Mouse (Mus musculus) liver, adult 2 months (tissue): ENCODE results near the gene Nat8f5. TPM values are rescaled to one million over a fixed set of nuclear protein-coding genes. Genes with fewer than 3 reads are reported as not detected.

Source experiments
- DNase-seq: peaks from one replicate; pipeline ENCODE4 v3.0.0-alpha.2; 2011; ENCODE audit warnings: low read depth, low spot score; ENCODE audit errors: extremely low read depth
- H3K27ac ChIP-seq: fragments of 200-500 bp; replicated peaks from 2 replicates; pipeline ENCODE4 v1.5.1; 2012; ENCODE audit warnings: low read depth, mild to moderate bottlenecking, control low read depth, inconsistent platforms, low read length; ENCODE audit not compliant: insufficient read depth
- H3K27me3 ChIP-seq: fragments of 200-500 bp; 2 replicates; pipeline ENCODE4 v1.6.1; 2012; ENCODE audit warnings: mild to moderate bottlenecking, moderate library complexity, low read length, inconsistent platforms; ENCODE audit not compliant: control insufficient read depth, insufficient read depth
- H3K36me3 ChIP-seq: fragments of 200-500 bp; 2 replicates; pipeline ENCODE4 v1.6.1; 2012; ENCODE audit warnings: low read length, inconsistent platforms; ENCODE audit not compliant: control insufficient read depth, insufficient read depth
- H3K4me1 ChIP-seq: fragments of 200-500 bp; 2 replicates; pipeline ENCODE4 v1.6.1; 2011; ENCODE audit warnings: low read length; ENCODE audit not compliant: control insufficient read depth, insufficient read depth
- H3K4me3 ChIP-seq: fragments of 200-500 bp; 2 replicates; pipeline ENCODE4 v1.5.1; 2011; ENCODE audit warnings: low read depth, mild to moderate bottlenecking, control low read depth, low read length, moderate library complexity; ENCODE audit not compliant: insufficient read depth
- H3K79me2 ChIP-seq: fragments of 200-500 bp; 2 replicates; pipeline ENCODE4 v1.6.1; 2012; ENCODE audit warnings: inconsistent platforms, mild to moderate bottlenecking, low read length, moderate library complexity; ENCODE audit not compliant: control insufficient read depth, insufficient read depth
- H3K9ac ChIP-seq: fragments of 200-500 bp; 2 replicates; pipeline ENCODE4 v1.6.1; 2012; ENCODE audit warnings: low read depth, mild to moderate bottlenecking, control low read depth, inconsistent platforms, low read length
- CTCF ChIP-seq: fragments of 200-500 bp; IDR thresholded peaks from 2 replicates; pipeline ENCODE4 v1.5.1; 2011; ENCODE audit warnings: low read depth, low read length, control low read depth
- POLR2A ChIP-seq: fragments of 200-500 bp; IDR thresholded peaks from 2 replicates; pipeline ENCODE4 v1.6.1; 2011; ENCODE audit warnings: low read length, control low read depth; ENCODE audit not compliant: insufficient read depth; ENCODE audit errors: extremely low read depth
- WGBS: fragments of 180-500 bp; shearing (Covaris S2); methylation state at CpG from one replicate; pipeline ENCODE4 v1.1.7; 2018; 5-methylcytosine and 5-hydroxymethylcytosine counted together
- polyA plus RNA-seq: library from polyadenylated mRNA; depleted of rRNA; stranded (reverse); fragments of >200 nt; gene quantifications from 2 replicates; pipeline ENCODE4 v1.2.3, GENCODE M21; 2012
- total RNA-seq: library from RNA; depleted of rRNA; stranded (reverse); fragments of >200 nt; gene quantifications from 2 replicates; pipeline ENCODE4 v1.2.3, GENCODE M21; 2014

The Nat8f5 gene
- total and polyA plus RNA-seq, 2 experiments, result 0.18 to 0.53 TPM

- Histone ChIP-seq H3K79me2 (no peaks in the 10 kb centered on the region), H3K4me3 (no peak within 1 kb of the TSS; the same call in 1 of the 2 replicates), H3K27me3 (no peaks in the 10 kb centered on the region), H3K27ac (0 out of 2 replicates have a peak within 1 kb of the TSS, but pooled peaks have one; percentile 22), H3K36me3 (no peaks in the 10 kb centered on the region), H3K4me1 (peaks cover 4% of the 10 kb centered on the region), H3K9ac (no peak within 1 kb of the TSS; the same call in 1 of the 2 replicates)
- 56% methylated on average over 7 of the region's 7 CpGs for WGBS
- DNase-seq, result peak; percentile 84
- TF ChIP-seq CTCF (no peak), POLR2A (no peak)
Observed at GRCm38 (mm10) chr6:85831796-85832321, 11.1 kb upstream of the Nat8f5 start, which contains the start of gene Nat8. Gene Nat8 (minus strand): TSS chr6:85832082.

GRCm38 (mm10) chr6:85829462-85829861, 8.7 kb upstream of the Nat8f5 start:
- no peak for DNase-seq
- Histone ChIP-seq H3K9ac (no peak overlapping the region), H3K27ac (no peak overlapping the region), H3K36me3 (no peaks in the 10 kb centered on the region), H3K4me3 (no peak overlapping the region), H3K79me2 (no peaks in the 10 kb centered on the region), H3K27me3 (no peaks in the 10 kb centered on the region), H3K4me1 (peaks cover 6% of the 10 kb centered on the region)
- no peak for TF ChIP-seq POLR2A
- TF ChIP-seq CTCF, result no peak
- 82% methylated on average over 1 of the region's 1 CpGs for WGBS

- Histone ChIP-seq H3K36me3 (no peaks in the 10 kb centered on the region), H3K27ac (no peak overlapping the region), H3K4me3 (no peak overlapping the region), H3K27me3 (no peaks in the 10 kb centered on the region), H3K79me2 (no peaks in the 10 kb centered on the region), H3K9ac (no peak overlapping the region), H3K4me1 (peaks cover 11% of the 10 kb centered on the region)
- TF ChIP-seq CTCF (no peak), POLR2A (no peak)
- 89% methylated on average over 2 of the region's 2 CpGs for WGBS
- no peak for DNase-seq
Observed at GRCm38 (mm10) chr6:85825886-85826285, 5.1 kb upstream of the Nat8f5 start.

GRCm38 (mm10) chr6:85823382-85824090, 2.8 kb upstream of the Nat8f5 start:
- peaks cover 17% of the 10 kb centered on the region for H3K4me1 ChIP-seq
- TF ChIP-seq CTCF (no peak), POLR2A (no peak)
- DNase-seq, result peak; percentile 97
- H3K27me3 ChIP-seq, result no peaks in the 10 kb centered on the region
- 37% methylated on average over 1 of the region's 1 CpGs for WGBS
- H3K9ac ChIP-seq, result no peak overlapping the region
- H3K27ac ChIP-seq, result peak overlapping the region; percentile 92
- no peak overlapping the region for H3K4me3 ChIP-seq
- H3K79me2 ChIP-seq, result no peaks in the 10 kb centered on the region
- H3K36me3 ChIP-seq, result no peaks in the 10 kb centered on the region

GRCm38 (mm10) chr6:85822286-85822685, 1.5 kb upstream of the Nat8f5 start:
- TF ChIP-seq CTCF (no peak), POLR2A (no peak)
- H3K27me3 ChIP-seq, result no peaks in the 10 kb centered on the region
- H3K27ac ChIP-seq, result peak overlapping the region; percentile 15; the same call in 1 of the 2 replicates
- no peak overlapping the region for H3K4me3 ChIP-seq
- no peak for DNase-seq
- no peaks in the 10 kb centered on the region for H3K79me2 ChIP-seq
- H3K9ac ChIP-seq, result no peak overlapping the region
- WGBS, result 63% methylated on average over 4 of the region's 4 CpGs
- peaks cover 17% of the 10 kb centered on the region for H3K4me1 ChIP-seq
- no peaks in the 10 kb centered on the region for H3K36me3 ChIP-seq

GRCm38 (mm10) chr6:85818338-85818737, 2.4 kb downstream of the Nat8f5 start:
- H3K4me1 ChIP-seq, result peaks cover 13% of the 10 kb centered on the region; the same call in 1 of the 2 replicates
- H3K27ac ChIP-seq, result no peak overlapping the region
- no peak overlapping the region for H3K9ac ChIP-seq
- no peaks in the 10 kb centered on the region for H3K27me3 ChIP-seq
- H3K36me3 ChIP-seq, result peaks cover 2% of the 10 kb centered on the region; the same call in 1 of the 2 replicates
- H3K79me2 ChIP-seq, result no peaks in the 10 kb centered on the region
- no peak for DNase-seq
- 88% methylated on average over 1 of the region's 1 CpGs for WGBS
- TF ChIP-seq CTCF, result no peak
- no peak overlapping the region for H3K4me3 ChIP-seq
